Mouse (Mus musculus): ENCODE measurements around the gene Sla2.
"Not testable (repeated sequence)": the region's sequence is repeated elsewhere in the genome, so short reads cannot be mapped to it uniquely, and the experiment has no call there.

The Sla2 gene

GRCm38 (mm10) chr2:156887017-156887416 is at the start of gene Sla2:
Gene Sla2 (minus strand): TSS chr2:156887192.
- DNase-seq = no peak

- no peak for DNase-seq
Observed at GRCm38 (mm10) chr2:156935005-156935404, 48.0 kb upstream of the Sla2 start.

- DNase-seq = no peak
Observed at GRCm38 (mm10) chr2:156933426-156933825, 46.4 kb upstream of the Sla2 start.

- no peak for DNase-seq
Observed at GRCm38 (mm10) chr2:156931421-156931820, 44.4 kb upstream of the Sla2 start.

GRCm38 (mm10) chr2:156930549-156930948 is 43.6 kb upstream of the Sla2 start:
- DNase-seq = no peak

- DNase-seq = no peak
Observed at GRCm38 (mm10) chr2:156929519-156930120, 42.6 kb upstream of the Sla2 start.

GRCm38 (mm10) chr2:156928606-156929005 is 41.6 kb upstream of the Sla2 start:
- no peak for DNase-seq

- peak; percentile 63 for DNase-seq
Observed at GRCm38 (mm10) chr2:156927663-156928062, 40.7 kb upstream of the Sla2 start.

- not testable (repeated sequence) for DNase-seq
Observed at GRCm38 (mm10) chr2:156925611-156926010, 38.6 kb upstream of the Sla2 start.

- DNase-seq = not testable (repeated sequence)
Observed at GRCm38 (mm10) chr2:156925075-156925474, 38.1 kb upstream of the Sla2 start.

GRCm38 (mm10) chr2:156924210-156924898 is 37.4 kb upstream of the Sla2 start:
- DNase-seq = no peak

- DNase-seq = no peak
Observed at GRCm38 (mm10) chr2:156923057-156923456, 36.1 kb upstream of the Sla2 start.

GRCm38 (mm10) chr2:156919796-156920195 is 32.8 kb upstream of the Sla2 start:
- DNase-seq = no peak

- DNase-seq = not testable (repeated sequence)
Observed at GRCm38 (mm10) chr2:156919191-156919590, 32.2 kb upstream of the Sla2 start.

GRCm38 (mm10) chr2:156918562-156918961 is 31.6 kb upstream of the Sla2 start:
- no peak for DNase-seq

- DNase-seq = no peak
Observed at GRCm38 (mm10) chr2:156916419-156917125, 29.6 kb upstream of the Sla2 start.

- no peak for DNase-seq
Observed at GRCm38 (mm10) chr2:156915559-156915958, 28.6 kb upstream of the Sla2 start.

GRCm38 (mm10) chr2:156913191-156913590 is 26.2 kb upstream of the Sla2 start:
- no peak for DNase-seq

- DNase-seq = not testable (repeated sequence)
Observed at GRCm38 (mm10) chr2:156905931-156906330, 18.9 kb upstream of the Sla2 start.

GRCm38 (mm10) chr2:156904976-156905717 is 18.2 kb upstream of the Sla2 start:
- peak; percentile 78 for DNase-seq

- DNase-seq = no peak
Observed at GRCm38 (mm10) chr2:156903367-156903766, 16.4 kb upstream of the Sla2 start.

- DNase-seq = not testable (repeated sequence)
Observed at GRCm38 (mm10) chr2:156902411-156902810, 15.4 kb upstream of the Sla2 start.

- no peak for DNase-seq
Observed at GRCm38 (mm10) chr2:156901883-156902282, 14.9 kb upstream of the Sla2 start.
